Mouse (Mus musculus) heart, embryonic 13.5 days (tissue): ENCODE data around the gene Svs2. TPM values are rescaled to one million over a fixed set of nuclear protein-coding genes. Genes with fewer than 3 reads are reported as not detected.
"Not testable (repeated sequence)": the region's sequence is repeated elsewhere in the genome, so short reads cannot be mapped to it uniquely, and the experiment has no call there.

ENCODE experiments used
- ATAC-seq: fragments of 200-750 bp; cut with Nextera tagmentation; 2 replicates; pipeline ENCODE4 v1.8.0; 2017; ENCODE audit warnings: moderate TSS enrichment; ENCODE audit not compliant: insufficient number of reproducible peaks, low FRiP score, low TSS enrichment; ENCODE audit errors: extremely low read depth
- H3K27ac ChIP-seq: fragments of 300-500 bp; sonication (generic); replicated peaks from 2 replicates; pipeline ENCODE4 v1.5.1; 2015; ENCODE audit warnings: moderate library complexity, mild to moderate bottlenecking, inconsistent platforms
- H3K27me3 ChIP-seq: fragments of 300-500 bp; sonication (generic); replicated peaks from 2 replicates; pipeline ENCODE4 v1.6.1; 2015; ENCODE audit warnings: mild to moderate bottlenecking, inconsistent platforms
- H3K36me3 ChIP-seq: fragments of 300-500 bp; sonication (generic); 2 replicates; pipeline ENCODE4 v1.6.1; 2015; ENCODE audit warnings: mild to moderate bottlenecking, inconsistent platforms
- H3K4me1 ChIP-seq: fragments of 300-500 bp; sonication (generic); 2 replicates; pipeline ENCODE4 v1.6.1; 2015; ENCODE audit warnings: inconsistent platforms
- H3K4me2 ChIP-seq: fragments of 300-500 bp; sonication (generic); 2 replicates; pipeline ENCODE4 v1.6.1; 2015; ENCODE audit warnings: inconsistent platforms, mild to moderate bottlenecking, moderate library complexity
- H3K4me3 ChIP-seq: fragments of 300-500 bp; sonication (generic); 2 replicates; pipeline ENCODE4 v1.5.1; 2015; ENCODE audit warnings: moderate library complexity, mild to moderate bottlenecking, inconsistent platforms
- H3K9ac ChIP-seq: fragments of 300-500 bp; sonication (generic); 2 replicates; pipeline ENCODE4 v1.6.1; 2015; ENCODE audit warnings: inconsistent platforms, mild to moderate bottlenecking, moderate library complexity
- H3K9me3 ChIP-seq: fragments of 300-500 bp; sonication (generic); 2 replicates; pipeline ENCODE4 v1.6.1; 2016; ENCODE audit warnings: inconsistent platforms
- WGBS: fragments of 180-500 bp; shearing (Covaris S2); methylation state at CpG from one replicate; pipeline ENCODE4 v1.1.7; 2015; ENCODE audit warnings: mixed read lengths; 5-methylcytosine and 5-hydroxymethylcytosine counted together
- polyA plus RNA-seq: library from polyadenylated mRNA; unstranded; fragments of >200 nt; fragmentation: Nextera tagmentation; extraction: Ambion mirVana; gene quantifications from 2 replicates; pipeline ENCODE4 v1.2.1, GENCODE M21; 2015

Svs2 gene
- not detected in 2 replicates for polyA plus RNA-seq

DNA sequence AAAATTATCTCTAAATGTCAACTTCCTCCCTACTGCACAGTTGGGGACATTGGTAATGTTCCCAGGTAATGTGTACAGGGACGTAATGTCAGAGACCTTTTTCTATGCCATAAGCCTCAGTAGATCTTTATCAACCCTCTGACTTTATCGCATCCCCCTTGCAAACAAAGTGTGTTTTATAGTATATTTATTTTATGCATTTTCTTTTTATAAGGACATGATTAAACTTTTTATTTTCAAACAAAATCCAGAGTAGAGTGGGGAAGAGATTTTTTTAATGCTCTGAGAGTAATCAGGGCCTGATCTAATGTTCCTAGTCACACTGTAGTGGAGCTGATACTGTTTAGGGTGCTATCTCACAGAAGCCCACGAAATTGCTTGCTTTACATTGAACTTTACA lies at the start of gene Svs2:
Gene Svs2 (minus strand): TSS at position 101 of the 400 bp plus-strand sequence.
- WGBS = 80% methylated on average over 3 of the region's 3 CpGs
- no peak for ATAC-seq
- Histone ChIP-seq H3K4me2 (no peak within 1 kb of the TSS), H3K27ac (no peak within 1 kb of the TSS), H3K9me3 (no peaks in the 10 kb centered on the region), H3K9ac (no peak within 1 kb of the TSS), H3K27me3 (no peaks in the 10 kb centered on the region), H3K4me1 (peaks cover 5% of the 10 kb centered on the region; the same call in 1 of the 2 replicates), H3K36me3 (no peaks in the 10 kb centered on the region), H3K4me3 (no peak within 1 kb of the TSS)

DNA sequence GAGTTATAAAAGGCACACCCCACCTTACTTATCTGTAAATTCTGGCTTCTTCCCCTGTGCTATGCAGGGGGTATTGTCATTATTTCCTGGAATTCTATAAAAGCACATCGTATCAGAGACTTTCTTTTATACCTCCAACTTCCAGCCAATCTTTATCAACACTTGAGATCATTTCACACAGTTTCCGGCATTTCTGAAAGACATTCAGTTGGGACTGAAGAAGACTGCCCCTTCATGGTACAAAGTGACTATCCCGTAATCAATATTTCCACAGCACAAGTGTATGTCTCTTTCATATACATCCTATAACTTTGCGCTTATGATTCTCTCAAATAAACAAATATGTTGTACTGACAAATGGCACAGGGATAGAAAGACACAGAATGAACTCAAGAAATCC lies 40.1 kb upstream of the Svs2 start, which contains the start of gene Svs4:
Gene Svs4 (minus strand): TSS at position 101 of the 400 bp plus-strand sequence.
- H3K4me2 ChIP-seq = no peak within 1 kb of the TSS
- 81% methylated on average over 4 of the region's 4 CpGs for whole genome bisulfite sequencing
- H3K27ac ChIP-seq = no peak within 1 kb of the TSS
- no peaks in the 10 kb centered on the region for H3K4me1 ChIP-seq
- no peaks in the 10 kb centered on the region for H3K27me3 ChIP-seq
- no peak within 1 kb of the TSS for H3K4me3 ChIP-seq
- H3K36me3 ChIP-seq = no peaks in the 10 kb centered on the region
- no peaks in the 10 kb centered on the region for H3K9me3 ChIP-seq
- no peak for ATAC-seq
- H3K9ac ChIP-seq = no peak within 1 kb of the TSS

DNA sequence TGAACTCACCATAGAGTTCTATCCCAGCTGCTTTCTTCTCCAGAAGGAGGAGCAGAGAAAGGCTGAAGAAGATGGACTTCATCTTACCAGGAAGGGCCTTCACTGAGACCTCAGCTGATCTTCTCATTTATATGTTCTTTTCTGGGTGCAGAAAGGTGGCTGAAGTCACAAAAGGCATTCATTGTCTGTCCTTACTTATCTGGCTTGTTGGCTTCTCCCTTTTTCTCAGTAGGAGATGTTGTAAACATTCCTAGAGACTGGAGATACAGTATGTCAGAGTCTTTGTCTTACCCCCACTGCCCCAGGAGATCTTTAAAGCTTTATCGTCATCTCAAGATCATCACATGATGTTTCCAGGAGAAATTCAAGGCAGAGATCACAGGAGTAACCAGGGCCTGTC lies 18.3 kb upstream of the Svs2 start, which contains the start of gene Svs3b:
Gene Svs3b (minus strand): TSS at position 101 of the 400 bp plus-strand sequence.
- H3K9me3 ChIP-seq, H3K4me2 ChIP-seq, H3K27ac ChIP-seq, H3K4me3 ChIP-seq, H3K36me3 ChIP-seq, H3K9ac ChIP-seq, ATAC-seq, H3K27me3 ChIP-seq, H3K4me1 ChIP-seq: not testable (repeated sequence)
- WGBS = 39% methylated on average over 1 of the region's 1 CpGs

DNA sequence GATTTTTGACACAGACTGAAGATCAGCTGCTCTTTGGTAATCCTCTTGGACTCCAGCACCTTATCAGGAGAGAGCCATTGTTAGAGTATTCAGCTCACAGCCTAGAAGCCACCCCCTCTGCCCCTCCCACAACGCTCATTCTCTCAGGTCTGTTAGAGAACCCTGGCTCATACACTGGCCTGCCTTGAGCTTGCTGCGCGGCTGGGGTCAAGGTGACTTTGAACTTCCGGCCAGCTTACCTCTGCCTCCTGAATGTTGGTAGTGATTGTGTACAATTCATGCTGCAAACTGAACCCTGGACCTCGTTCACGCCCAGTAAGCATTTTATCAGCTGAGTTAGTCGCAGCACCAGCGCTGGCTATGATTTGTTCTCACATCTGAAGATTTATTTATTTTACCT lies 5.6 kb downstream of the Svs2 start:
- Histone ChIP-seq H3K4me2 (no peak overlapping the region), H3K4me3 (no peak overlapping the region), H3K4me1 (no peaks in the 10 kb centered on the region), H3K27ac (no peak overlapping the region), H3K36me3 (no peaks in the 10 kb centered on the region), H3K9me3 (no peaks in the 10 kb centered on the region), H3K9ac (no peak overlapping the region), H3K27me3 (no peaks in the 10 kb centered on the region)
- WGBS = 75% methylated on average over 8 of the region's 8 CpGs
- no peak for ATAC-seq

DNA sequence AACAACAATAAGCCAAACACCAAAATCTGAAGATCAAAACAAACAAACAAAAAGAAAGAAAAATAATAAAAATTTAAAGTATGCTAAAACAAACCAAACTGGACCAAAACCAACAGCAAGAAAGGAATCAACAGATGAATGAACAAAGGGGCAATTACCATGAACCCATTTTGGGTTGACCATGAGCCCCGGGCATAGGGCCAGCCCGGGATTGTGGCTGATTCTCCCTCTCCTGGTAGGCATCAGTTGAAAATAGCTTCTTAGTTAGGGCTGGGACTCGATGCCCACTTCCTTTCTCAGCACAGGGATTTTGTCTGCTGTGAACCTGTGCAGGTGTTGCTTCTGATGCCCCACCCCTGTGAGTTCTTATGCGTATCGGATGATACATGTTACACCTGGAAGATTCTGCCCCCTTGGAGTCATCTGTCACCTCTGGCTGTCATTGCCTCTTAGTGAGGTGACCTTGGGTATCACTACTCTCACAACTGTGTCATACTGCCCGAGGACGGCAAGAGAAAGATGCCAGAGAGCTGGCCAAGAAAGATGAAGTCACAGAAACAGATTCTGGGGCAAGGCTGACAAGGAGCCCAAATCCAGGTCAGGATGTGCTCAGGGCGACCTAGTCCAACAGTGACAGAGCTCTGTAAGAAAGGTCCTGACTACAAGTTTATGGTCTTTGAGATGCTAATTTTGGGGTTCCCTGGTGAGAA lies 9.8 kb downstream of the Svs2 start:
- ATAC-seq = no peak
- Histone ChIP-seq H3K9me3 (no peaks in the 10 kb centered on the region), H3K4me3 (no peak overlapping the region), H3K4me1 (no peaks in the 10 kb centered on the region), H3K27me3 (no peaks in the 10 kb centered on the region), H3K9ac (no peak overlapping the region), H3K4me2 (no peak overlapping the region), H3K36me3 (no peaks in the 10 kb centered on the region), H3K27ac (no peak overlapping the region)
- WGBS = 68% methylated on average over 8 of the region's 8 CpGs

DNA sequence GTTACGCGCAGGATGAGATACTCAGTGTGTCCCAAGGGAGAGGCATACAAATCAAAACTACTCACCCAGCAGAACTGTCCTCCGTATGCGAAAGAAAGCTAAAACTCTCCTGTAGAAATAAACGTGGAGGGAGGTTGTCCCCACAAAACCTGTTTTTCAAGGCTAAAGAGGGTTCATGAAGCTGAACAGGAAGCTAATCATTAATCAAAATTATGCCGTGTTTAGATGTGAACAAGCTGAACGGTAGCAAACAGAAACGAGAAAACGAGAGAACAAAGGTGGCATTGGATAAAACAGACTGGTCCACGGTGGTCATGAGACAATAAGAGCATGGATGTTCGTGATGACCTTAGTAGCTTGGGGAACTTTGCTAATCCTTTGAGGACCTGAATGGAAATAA lies 16.7 kb downstream of the Svs2 start, which contains the start of gene Wfdc15b:
Gene Wfdc15b (minus strand): TSS at position 139 of the 400 bp plus-strand sequence.
- Histone ChIP-seq H3K9me3 (no peaks in the 10 kb centered on the region), H3K4me2 (no peak within 1 kb of the TSS), H3K27ac (no peak within 1 kb of the TSS), H3K4me3 (no peak within 1 kb of the TSS), H3K9ac (no peak within 1 kb of the TSS), H3K4me1 (no peaks in the 10 kb centered on the region), H3K36me3 (no peaks in the 10 kb centered on the region), H3K27me3 (no peaks in the 10 kb centered on the region)
- ATAC-seq = no peak
- WGBS = 73% methylated on average over 11 of the region's 11 CpGs

DNA sequence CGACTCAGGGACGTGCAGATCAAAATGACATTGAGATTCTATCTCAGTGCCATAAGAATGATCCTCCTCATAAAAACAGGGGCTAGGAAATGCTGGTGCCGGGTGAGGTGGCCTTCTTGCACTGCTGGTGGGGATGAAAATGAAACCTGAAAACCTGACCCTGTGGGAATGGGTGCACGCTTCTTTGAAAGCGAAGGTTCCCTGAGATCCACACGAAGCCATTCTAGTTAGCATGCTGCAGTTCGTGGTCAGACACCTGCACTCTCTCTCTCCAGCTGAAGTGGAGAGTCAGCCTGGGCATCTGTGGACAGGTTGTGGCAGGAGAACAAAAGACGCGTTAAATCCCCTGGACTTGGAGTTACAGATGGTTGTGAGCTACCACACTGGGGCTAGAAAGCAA lies 19.0 kb downstream of the Svs2 start:
- no peaks in the 10 kb centered on the region for H3K27me3 ChIP-seq
- no peaks in the 10 kb centered on the region for H3K4me1 ChIP-seq
- no peak overlapping the region for H3K9ac ChIP-seq
- H3K36me3 ChIP-seq = no peaks in the 10 kb centered on the region
- H3K9me3 ChIP-seq = no peaks in the 10 kb centered on the region
- H3K27ac ChIP-seq = no peak overlapping the region
- 82% methylated on average over 9 of the region's 9 CpGs for WGBS
- no peak overlapping the region for H3K4me2 ChIP-seq
- ATAC-seq = no peak
- H3K4me3 ChIP-seq = no peak overlapping the region

DNA sequence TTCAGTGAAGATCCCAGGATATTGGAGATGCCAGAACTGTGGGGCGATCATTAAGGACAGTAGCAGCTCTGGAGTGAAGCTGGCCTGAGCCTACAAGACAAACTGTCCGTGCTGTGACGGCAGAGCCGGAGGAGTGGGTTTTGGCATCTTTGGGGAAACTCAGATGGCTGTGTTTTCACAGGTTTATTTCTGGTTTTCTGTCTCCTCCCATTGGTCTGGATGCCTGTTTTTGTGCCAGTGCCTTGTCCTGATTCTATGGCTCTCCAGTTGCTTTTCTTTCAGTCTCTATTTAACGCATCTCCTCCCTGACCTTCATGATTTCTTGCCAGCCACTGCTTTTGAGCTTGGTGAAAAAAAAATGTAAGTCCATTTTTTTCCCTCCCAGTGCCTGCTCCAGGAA lies 25.6 kb downstream of the Svs2 start:
- no peaks in the 10 kb centered on the region for H3K9me3 ChIP-seq
- 82% methylated on average over 5 of the region's 5 CpGs for WGBS
- no peaks in the 10 kb centered on the region for H3K4me1 ChIP-seq
- no peak overlapping the region for H3K27ac ChIP-seq
- no peak overlapping the region for H3K4me3 ChIP-seq
- no peaks in the 10 kb centered on the region for H3K27me3 ChIP-seq
- H3K4me2 ChIP-seq = no peak overlapping the region
- H3K9ac ChIP-seq = no peak overlapping the region
- H3K36me3 ChIP-seq = no peaks in the 10 kb centered on the region
- ATAC-seq = no peak

DNA sequence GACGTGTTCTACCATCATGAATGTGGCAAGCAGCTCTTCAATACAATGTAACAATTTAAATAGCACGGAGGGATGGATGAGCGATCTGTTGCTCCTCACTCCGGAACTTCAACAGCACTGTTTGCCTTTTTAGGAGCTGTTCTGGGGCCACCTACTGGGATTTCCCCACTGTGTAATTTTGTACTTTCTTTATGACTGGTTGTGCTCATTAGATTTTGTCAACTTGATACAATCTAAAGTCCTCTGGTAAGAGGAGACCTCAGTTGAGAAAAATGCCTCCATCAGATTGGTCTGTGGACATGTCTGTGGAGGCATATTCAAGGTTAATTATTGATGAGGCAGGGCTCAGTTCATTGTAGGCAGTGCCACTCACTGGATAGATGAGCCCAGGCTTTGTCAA lies 27.4 kb downstream of the Svs2 start:
- H3K4me1 ChIP-seq = no peaks in the 10 kb centered on the region
- no peaks in the 10 kb centered on the region for H3K36me3 ChIP-seq
- no peak for ATAC-seq
- H3K4me2 ChIP-seq = no peak overlapping the region
- no peaks in the 10 kb centered on the region for H3K9me3 ChIP-seq
- no peak overlapping the region for H3K27ac ChIP-seq
- H3K9ac ChIP-seq = no peak overlapping the region
- 84% methylated on average over 4 of the region's 4 CpGs for WGBS
- H3K27me3 ChIP-seq = no peaks in the 10 kb centered on the region
- no peak overlapping the region for H3K4me3 ChIP-seq

DNA sequence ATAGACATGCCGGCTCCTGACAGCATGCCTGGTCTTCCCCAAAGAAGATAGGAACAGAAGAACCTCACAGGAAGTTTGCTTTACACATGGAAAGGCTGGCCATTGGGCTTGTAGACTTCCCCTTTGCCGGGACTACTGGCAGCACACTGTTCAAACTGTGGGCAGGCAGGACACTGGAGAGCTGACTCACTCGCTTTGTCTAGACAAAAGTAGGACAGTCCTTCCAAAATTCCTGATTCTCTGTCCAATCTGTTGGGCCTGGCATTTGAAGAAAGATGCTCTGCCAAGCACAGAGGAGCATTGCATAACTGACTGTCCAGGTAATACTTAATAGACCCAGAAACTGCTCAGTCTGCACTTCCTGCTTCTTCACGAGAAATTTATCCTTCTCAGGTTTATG lies 31.6 kb downstream of the Svs2 start:
- Histone ChIP-seq H3K9ac (no peak overlapping the region), H3K4me3 (no peak overlapping the region), H3K4me1 (no peaks in the 10 kb centered on the region), H3K9me3 (no peaks in the 10 kb centered on the region), H3K36me3 (no peaks in the 10 kb centered on the region), H3K4me2 (no peak overlapping the region), H3K27me3 (no peaks in the 10 kb centered on the region), H3K27ac (no peak overlapping the region)
- ATAC-seq = no peak
- 50% methylated on average over 4 of the region's 4 CpGs for WGBS

DNA sequence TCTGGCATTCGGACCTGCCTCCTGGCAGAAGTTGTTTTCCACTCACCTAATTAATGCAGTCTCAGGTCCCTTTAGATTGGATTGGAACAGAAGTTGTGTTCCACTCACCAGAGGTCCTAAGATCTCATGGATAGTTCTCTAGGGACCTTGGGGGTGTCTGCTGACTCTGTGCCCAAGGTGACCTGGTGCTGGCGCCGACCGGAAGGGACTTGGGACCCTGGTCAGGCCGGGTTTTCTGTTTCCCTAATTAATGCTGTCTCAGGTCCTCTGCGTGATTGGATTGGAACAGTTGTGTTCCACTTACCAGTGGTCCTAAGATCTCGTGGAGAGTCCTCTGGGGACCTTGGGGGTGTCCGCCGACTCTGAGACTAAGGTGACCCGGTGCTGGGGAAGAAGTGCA lies 32.3 kb downstream of the Svs2 start:
- not testable (repeated sequence) for H3K36me3 ChIP-seq, H3K4me3 ChIP-seq, H3K9me3 ChIP-seq, H3K27ac ChIP-seq, H3K27me3 ChIP-seq, ATAC-seq, H3K4me2 ChIP-seq, H3K4me1 ChIP-seq, H3K9ac ChIP-seq
- WGBS = 84% methylated on average over 10 of the region's 10 CpGs

DNA sequence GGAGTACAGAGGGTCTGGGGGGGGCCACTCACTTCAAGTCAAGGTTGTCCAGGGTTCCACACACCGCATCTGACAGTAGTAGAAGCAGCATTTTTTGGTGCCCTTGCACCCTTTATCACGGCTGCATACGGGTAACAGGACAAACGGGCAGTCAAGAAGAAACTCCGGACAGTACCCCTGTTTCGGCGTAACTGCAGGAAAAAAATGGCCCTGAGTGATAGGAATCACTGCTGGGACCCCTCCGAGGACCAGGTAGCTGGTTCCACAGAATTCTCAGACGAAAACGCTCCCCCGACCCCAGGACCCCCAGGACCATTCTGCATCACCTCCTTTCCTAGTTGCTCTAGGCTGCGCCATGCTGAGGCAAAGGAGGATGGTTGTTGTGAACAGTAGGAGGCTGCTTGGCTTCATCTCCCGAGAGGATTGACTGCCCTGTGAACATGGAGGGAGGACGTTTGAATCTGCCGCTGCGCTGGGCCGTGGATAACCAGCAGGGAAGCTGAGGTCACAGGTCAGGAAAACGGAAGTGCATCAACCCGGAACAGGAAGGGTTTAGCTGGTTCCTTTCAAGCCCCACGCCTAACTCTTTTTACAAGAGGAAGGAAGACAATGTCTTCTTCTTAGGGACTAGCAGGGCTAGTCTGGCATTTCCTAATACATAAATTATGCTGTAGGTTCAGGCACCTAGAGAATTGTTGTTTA lies 38.5 kb downstream of the Svs2 start, which contains the start of gene Wfdc15a:
Gene Wfdc15a (minus strand): TSS at position 505 of the 702 bp plus-strand sequence.
- no peak within 1 kb of the TSS for H3K27ac ChIP-seq
- H3K4me2 ChIP-seq = no peak within 1 kb of the TSS
- H3K4me1 ChIP-seq = no peaks in the 10 kb centered on the region
- no peaks in the 10 kb centered on the region for H3K36me3 ChIP-seq
- no peak within 1 kb of the TSS for H3K9ac ChIP-seq
- no peaks in the 10 kb centered on the region for H3K9me3 ChIP-seq
- H3K4me3 ChIP-seq = no peak within 1 kb of the TSS
- ATAC-seq = no peak
- WGBS = 75% methylated on average over 20 of the region's 20 CpGs
- no peaks in the 10 kb centered on the region for H3K27me3 ChIP-seq
